Mouse (Mus musculus) telencephalon, adult 2 months (tissue): ENCODE measurements around the gene Ggact.

ENCODE experiments used
- DNase-seq: peaks from one replicate; pipeline ENCODE4 v3.0.0-alpha.2; 2011; ENCODE audit warnings: low read depth, low spot score

Gene Ggact

DNA sequence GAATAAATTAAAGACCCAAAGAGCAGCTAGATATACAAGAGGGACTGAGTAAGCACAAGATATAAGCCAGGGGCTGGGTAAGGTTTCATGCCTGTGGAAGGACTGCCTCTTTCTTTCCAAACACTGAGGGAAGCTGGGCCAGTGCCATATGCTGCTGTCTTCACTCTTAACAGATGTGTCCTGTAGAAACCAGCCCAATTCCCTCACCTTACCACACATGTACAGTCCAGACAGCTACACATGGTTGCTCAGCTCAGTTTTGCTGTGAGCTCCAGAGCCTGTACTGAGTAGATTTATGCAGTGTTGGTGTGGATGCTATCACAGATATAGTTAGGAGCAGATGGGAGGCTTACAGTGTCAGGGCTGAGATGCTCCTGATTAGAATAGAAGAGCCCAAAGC lies 12.9 kb downstream of the Ggact start:
- DNase-seq: no peak

DNA sequence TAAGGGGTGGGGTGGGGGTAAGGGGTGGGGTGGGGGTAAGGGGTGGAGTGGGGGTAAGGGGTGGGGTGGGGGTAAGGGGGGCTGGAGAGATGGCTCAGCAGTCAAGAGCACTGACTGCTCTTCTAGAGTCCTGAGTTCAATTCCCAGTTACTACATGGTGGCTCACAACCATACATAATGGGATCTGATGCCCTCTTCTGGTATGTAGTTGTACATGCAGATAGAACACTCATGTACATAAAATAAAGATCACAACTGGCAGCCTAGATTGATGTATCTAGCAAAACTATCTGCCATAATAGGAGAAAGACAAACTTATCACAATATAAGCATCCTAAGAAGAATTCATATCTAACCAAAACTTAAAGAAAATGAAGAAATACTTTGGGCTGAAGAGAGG lies 15.0 kb downstream of the Ggact start:
- DNase-seq: no peak

DNA sequence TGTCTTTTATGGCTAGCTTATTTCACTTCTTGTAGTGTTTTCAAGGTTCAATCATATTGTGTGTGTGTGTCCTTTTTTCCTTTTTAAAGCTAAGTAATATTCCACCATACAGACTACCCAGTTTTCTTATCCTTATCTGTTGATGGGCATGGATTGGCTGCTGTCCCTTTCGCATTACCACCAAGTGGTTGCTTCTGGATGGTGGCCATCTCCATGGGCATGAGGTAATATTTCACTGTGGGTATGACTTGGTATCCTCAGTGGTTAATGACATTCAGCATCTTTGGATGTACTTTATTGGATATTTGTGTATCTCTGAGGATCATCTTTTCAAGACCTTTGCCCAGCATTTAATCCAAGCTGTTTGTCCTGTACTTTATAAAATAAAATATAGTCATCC lies 17.5 kb downstream of the Ggact start:
- DNase-seq: no peak

DNA sequence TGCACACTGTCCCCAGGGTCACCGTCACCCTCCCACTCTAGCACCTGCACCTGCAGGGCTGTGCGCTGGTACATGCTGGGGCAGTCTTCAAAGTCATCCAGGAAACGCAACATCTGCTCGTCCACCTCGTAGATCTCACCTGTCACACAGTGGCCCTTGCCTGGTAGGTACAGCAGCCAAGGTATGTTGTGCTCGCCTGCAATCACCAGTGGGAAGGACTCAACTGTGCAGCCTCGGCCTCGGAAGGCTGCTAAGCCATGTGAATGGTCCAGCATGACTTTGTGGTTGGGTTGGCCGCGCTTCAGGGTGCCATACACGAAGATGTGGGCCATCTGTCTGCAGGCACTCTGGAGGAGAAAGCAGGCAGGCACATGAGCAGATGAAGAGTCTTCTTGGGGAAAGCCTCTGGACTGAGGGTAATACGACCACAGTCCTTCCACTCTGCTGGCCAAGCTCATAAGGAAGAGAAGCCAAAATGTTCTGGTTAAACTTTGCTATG lies 22.0 kb downstream of the Ggact start:
- DNase-seq: no peak

DNA sequence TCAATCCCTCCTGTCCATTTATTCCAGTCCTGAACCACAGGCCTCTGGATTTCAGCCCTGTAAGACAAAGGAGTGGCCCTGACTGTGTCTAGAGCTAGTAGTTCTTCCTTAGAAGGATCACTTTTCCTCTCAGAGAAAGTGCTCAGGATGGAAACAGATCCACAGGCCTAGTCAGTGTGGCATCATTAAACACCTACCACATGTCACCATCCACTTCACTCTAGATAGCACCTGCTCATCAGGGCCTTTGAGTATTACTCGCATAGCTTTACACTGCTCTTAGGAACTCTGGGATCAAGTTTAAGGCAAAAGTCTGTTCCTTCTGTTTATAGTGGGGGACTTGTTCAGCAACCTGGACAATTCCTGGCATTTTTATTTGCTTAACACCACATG lies 25.1 kb downstream of the Ggact start:
- DNase-seq: no peak

DNA sequence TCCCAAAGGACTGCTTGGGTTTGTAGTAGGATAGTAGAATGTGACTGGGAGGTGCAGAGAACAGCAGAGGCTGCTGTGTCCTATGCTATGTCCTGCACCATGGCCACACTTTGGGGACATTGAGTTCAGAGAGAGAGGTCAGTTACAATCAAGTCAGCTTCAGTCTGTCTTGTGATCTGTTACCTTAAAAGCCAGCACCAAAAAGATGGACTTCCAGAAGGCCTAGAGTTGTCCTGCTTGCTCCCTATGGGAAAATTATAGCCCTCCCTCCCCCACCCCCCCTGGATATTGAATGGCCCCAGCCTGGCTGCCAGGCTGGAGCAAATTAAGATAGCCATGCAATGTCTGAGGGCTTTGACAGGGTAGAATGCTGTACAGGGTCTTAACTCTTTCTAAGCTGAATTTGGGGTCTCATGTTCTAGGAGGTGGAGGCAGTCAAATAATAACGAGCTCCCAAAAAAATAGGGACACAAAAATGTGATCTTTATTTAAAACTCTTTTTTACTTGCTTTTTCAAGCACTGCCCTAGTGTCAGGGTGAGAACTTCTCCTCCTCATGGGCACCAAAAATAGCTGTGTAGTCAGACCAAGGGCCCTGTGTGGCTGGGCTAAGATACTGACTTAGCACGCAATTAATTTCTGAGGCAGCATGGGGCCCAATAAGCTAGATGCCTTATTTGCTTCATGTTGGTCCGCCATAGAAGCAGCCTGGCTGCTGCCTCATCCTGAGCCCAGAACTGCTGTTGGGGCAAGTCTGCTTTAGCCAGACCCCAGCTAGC lies 25.7 kb downstream of the Ggact start:
- DNase-seq: no peak

DNA sequence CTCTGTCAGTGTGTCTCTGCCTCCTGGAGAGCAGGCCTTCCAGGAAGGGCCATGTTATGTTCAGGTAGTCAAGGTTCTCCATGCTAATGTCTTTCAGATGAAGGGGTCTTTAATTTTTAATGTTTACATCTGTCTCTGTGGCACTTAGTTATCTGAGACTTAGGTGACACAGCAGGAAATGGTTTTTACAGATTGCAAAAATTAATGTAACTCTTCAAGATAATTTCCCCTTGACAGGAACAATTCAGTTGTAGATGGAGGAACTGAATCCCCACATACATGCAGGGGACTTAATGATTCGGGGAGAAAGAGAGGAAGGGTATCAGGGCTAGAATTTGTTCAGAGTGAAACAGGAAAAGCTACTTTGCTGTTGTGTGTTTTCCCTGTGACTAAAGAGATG lies 26.3 kb downstream of the Ggact start:
- DNase-seq: no peak

DNA sequence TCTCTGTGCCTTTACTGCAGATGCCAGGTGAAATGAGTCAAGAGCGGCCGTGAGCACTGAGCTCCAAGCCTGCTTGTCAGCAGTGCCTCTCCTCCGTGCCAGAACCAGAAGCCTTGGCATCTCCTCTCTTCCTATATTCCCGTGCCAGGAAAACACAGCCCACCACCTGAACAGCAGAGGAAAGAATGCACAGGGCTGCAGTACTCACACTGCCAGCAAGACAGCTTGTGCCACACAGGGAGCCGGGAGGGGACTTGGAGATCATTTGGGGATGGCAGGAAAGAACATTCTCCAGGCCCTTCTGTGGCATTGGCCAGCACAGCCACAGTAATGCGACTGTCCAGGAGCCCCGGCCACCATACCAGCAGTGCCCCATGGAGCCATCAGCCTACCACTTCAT lies 27.7 kb downstream of the Ggact start:
- DNase-seq: peak; percentile 55

DNA sequence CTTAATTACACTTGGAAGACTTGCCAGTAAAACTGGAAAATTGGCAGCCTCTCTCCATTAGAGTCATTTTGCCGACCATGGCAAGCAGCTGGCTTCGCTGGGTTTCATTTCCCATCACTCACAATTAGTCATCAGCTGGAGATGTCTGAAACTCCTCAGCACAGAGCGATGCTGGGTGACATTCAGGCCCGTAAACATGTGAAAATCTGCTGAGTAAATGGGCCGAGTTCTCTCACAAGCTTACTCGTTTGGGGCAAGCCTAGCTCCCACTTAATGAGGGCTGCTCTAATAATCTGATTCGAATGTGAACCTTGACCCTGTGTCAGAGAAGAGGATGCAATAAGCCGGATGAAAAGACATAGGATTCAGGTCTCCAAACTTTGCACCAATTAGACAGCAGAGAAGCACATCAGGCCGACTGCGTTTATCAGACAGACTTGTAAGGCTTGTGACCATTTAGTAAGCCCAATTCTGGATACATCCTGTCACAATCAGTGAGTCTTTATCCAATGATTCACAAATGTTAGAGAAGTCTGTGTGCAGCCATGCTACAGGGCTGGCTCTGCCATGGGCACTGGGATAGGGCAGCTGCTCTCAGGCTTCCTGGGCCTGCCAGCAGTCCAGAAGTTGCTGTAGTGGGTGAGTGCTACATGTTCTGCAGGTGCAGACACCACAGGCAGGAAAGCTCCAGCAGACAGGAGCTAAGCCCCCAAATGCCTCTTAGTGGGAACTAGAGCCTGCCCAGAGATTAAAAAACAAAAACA lies 29.6 kb downstream of the Ggact start:
- DNase-seq: no peak

DNA sequence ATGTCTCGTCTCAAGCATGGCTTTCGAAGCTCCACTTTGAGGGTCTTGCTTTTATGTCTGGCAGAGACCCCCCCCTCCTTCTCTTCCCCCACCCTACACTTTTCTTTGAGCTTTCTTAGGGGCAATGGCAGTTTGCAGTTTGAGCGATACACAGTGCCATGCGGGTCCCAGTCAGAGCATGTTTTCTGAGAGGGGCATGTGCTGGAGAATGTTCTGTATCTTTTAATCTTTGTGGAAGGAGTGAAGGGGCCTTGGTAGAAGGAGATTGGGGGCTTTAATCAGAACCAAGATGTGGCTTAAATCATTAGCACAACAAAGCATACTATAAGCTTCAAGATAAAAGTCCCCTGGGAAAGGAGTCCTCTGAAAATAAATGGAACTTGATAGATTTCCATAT lies 30.1 kb downstream of the Ggact start:
- DNase-seq: no peak

DNA sequence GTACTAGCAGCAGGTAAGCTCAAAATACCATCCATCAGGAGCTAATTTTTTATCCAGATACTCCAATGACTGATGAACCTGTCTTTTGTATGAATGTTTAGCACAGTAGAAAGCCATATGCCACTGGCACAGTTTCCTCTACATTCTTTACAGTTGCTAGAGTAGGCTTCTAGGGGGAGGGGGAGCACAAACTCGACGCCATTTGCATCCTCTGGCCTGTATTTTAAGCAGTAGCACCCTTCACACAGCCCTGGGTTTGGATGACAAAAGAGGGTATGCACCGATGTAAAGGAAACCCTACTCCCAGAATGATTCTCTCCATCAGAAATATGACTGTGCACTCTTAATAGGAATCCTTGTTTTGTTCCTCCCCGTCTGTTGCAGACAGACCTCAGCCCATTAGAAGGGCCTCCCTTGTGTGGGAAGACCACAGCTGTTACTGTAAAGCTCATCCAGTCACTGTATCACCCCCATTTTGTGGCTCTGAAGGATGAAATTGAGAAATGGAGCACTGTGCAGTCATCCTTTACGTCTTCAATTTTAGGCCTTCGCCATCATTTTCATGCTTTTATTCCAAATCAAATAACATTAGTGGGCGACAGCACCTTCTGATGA lies 30.7 kb downstream of the Ggact start:
- DNase-seq: no peak

DNA sequence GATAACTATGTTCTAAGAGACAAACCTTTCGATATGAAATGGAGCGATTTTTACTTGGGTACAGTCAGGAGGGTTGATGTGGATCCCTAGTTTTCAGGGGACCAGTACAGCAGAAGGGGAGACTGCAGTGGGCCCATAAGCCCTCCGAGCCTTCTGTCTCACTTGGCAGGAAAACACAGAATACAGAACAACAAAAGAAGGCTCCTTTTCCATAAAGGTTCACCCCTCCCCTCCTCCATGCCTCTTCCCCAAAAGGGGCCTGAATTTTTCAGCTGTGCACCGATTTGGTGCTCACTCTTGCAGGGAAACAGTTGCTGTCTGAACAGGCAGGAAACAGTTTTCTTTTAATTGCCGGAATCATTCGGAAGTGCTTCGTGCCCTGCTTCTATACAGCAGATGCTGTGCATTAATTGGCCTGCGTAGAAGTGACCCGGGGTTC lies 31.3 kb downstream of the Ggact start:
- no peak for DNase-seq

DNA sequence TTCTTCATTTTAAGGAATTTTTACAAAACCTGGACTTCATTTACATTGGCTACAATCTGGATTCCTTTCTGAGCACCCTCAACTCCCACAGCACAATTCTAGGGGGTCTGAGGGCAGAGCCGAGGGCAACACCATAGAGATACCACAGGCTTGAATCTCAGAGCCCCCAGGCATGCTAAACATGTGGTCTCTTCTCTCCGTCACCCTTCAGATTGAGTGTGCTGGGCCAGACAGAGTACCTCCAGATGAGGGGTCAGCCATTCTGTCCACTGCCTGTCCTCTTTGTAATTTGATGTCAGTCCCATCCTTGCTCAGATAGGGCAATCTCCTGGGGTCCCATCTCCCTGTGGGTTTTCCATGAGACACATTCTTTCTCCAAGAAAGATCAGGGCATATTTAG lies 31.9 kb downstream of the Ggact start:
- DNase-seq: no peak

DNA sequence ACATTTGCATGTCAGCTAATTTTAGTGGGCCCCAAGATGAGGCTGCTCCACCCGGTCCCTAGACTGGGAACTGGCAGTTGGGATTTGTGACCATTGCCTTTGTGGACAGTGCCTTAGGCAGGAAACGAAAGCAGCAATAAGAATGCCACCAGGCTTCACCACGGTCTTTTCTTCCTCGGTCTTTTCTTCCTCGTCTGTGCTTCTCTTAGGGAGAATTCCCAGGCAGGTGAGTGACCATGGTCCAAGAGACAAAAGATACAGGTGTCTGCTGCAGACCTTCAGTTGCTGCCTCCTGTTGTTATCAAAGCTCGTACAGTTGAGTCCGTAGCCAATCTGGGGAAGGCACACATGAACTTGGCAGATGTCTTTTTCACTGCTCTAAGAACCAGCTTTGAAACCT lies 33.3 kb downstream of the Ggact start:
- DNase-seq: no peak

DNA sequence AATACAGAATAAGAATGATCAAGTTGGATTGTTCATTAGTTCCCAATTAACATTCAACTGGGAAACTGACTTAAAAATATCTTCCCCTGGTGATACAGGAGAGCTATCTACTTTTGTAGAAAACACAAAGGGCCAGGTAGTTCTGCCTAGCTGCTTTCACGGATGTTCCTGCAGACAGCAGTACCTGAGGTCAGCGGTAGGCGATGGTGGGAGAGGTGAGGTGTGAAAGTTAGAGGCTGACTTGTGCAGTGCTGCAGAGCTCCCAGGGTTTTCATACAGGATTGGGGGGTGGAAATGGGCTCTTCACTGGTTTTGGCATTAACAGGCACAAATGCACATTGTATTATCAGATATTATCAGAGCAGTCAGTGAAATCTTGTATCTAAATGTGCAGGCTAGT lies 35.8 kb downstream of the Ggact start:
- DNase-seq: no peak

DNA sequence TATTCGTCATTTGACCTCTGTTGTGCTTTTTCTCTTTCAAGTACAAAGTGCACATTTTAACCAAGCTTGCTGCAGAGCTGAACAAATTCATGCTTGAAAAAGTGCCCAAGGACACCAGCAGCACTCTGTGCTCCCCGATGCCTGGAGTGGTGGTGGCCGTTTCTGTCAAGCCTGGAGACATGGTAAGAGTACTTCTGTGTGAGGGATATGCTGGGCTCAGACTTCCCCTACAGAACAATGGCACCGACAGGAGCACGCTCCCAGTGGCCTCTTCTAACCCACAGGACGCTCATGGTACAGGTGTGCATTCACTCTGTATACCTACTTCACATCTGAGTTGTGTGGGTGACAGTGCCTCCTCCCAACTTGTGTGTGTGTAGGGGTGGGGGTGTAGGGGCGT lies 36.8 kb downstream of the Ggact start:
- DNase-seq: no peak

DNA sequence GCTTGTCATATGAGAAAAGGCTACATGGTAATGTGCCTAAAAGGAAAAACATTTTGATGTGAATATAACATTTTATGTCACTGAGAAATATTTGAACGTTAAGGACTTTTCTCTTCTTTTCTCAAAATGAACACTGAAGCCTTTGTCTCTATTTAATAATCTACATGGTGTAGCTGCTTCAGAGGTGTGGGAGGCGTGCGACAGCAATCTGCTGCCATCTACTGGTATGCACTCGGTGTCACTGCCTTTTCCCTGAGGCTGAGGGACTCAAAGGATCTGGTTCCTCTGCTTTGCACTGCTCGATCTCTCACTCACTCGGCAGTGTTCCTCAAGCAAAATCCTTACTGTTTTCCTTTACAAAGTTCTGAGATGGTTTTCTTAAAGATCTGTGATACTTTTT lies 37.4 kb downstream of the Ggact start:
- peak; percentile 57 for DNase-seq

DNA sequence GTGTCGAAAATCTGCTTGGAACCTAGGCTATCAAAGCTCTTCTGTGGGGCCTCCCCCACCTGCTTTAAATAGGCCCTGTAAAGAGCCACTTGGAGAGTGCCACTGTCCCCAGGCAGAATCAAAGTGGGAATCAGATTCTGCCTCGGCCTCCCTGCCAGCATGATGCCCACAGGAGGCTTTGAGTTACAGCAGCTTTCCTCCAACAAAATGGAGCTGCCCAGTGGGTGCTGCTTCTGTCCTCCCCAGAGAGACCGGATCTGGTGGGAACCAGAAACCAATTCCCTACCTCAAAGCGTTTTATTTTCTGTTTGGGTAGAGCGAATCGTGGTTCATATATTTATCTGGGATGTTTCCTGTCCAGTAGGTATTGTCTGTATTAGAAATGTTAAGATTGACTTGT lies 37.9 kb downstream of the Ggact start:
- no peak for DNase-seq

DNA sequence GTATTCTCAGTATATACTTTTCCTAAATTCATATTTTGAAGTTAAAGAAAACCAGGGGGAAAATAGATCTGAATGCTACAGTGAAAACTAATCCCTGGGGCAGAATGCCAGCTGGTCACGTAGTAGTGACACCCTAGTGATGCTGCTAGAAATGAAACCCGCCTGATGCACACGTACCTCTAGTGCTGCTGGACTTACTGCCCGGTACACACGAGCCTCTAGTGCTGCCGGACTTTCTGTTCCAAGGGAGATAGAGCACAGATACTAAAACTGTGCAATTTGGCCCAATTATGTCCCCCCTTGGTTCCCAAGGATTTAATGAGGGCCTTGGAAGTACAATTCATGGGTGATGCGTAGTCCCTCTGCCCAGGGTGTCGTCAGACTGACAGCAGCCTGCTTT lies 38.5 kb downstream of the Ggact start:
- DNase-seq: no peak

DNA sequence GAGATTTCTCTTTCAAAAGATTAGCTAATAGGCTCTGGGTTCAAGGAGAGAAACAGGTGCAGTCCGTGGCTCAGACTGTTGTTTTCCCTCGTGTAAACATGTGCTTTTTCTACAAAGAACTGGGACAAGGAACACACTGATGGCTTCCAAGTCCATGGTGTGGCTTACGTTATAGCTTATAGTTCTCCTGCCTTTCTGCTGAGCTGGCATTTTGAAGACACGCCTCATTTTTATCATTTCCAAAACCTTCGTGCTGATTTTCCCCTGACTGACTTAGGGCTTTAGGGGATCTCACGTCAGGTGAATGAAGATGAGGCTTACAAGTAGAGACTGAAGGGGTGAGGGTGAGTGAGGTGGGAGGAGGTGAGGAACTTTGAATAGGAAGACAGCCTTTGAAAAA lies 40.9 kb downstream of the Ggact start:
- no peak for DNase-seq

DNA sequence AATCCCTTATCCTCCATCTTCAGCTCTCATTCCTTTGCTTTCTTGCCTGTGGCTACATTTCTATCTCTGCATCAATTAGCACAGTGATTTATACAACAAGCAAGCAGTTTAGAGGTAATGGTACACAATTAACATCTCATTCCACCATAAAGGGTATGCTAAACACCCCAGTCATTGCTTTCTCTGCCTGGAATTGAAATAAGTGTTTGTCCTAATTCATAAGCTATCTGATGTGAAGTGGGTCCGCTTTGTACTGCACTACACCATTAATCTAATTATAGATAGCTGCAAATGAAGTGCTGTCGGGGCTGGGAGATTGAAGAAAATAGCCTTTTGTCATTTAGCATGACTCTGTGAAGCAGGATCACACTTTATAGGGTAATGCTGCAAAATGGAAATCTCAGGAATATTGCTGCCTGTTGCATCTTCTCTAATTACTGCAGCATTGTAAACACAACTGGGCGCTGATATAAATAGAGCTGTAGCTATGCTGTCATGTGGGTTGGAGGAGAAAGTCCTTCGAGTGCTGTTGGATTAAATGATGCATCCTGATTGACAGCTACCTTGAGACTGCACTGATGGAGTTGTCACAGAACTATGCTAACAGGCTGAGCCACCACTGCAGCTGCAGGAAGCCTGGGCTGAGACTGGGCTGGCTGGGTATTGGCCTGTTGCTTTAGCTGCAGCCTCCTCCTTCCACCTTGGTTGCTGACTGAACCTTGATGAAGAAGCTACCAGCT lies 41.5 kb downstream of the Ggact start:
- DNase-seq: no peak

DNA sequence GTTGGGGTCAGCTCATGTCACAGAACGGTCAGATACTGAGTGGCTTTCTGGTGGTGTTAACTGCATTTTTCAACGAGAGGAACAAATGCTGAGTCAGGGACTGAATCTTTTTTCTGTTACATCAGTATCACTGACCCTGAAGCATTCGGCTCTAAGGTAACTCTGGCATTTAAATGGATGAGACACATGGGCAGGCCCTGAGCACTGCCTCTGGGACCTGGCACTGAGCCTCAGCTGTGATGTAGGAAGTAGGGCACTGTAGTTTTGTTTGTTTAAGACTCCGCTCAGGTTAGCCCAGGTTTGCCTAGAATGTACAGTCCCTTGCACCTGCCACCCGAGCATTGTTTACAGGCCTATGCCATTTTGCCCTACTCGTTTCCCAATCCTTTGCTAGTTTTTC lies 43.7 kb downstream of the Ggact start:
- no peak for DNase-seq
